Mouse (Mus musculus) liver (tissue): ENCODE measurements around the gene Ptchd3.

ENCODE experiments used
- DNase-seq: peaks from one replicate; pipeline ENCODE4 v3.0.0-alpha.2; 2020; ENCODE audit warnings: mixed read lengths

The Ptchd3 gene

DNA sequence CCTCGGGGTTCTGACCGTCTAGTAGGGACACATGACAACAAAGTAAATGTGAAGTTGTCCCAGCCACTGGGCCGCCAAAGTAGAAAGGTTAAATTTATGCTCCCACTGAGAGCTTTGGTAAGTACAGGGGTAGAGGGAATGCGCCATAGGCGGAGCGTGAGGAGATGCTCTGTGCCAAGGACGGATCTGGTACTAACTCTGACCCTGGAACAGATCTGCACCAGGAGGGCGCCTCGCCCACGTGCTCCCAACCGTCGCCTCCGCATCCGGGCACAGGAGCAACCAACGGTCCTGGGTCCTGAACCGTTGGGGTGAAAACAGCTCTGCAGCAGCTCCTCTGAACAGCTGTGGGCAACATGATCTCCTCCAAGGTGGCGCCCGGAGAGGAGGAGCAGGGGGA, at the start of gene Ptchd3:
Ptchd3 (plus strand) TSS at position 301 of the 400 bp plus-strand sequence.
- no peak for DNase-seq

DNA sequence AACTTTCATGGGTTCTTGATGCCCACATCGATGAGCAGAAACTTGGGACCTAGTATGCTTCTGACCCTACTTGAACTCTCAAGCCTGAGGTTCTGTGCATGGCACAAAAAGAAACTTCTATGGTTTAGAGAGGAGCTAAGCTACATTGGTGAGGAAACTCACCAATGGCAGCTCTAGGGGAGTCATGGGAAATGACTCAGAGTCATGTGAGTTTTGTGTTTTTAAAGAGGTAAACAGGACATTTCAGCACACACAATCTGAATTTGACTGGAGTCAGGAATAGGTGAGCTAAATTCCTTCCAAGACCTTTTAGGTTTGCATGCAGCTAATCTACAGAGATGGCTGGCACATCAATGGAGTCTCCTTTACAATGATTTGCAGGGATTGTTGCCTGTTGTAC, 48.2 kb upstream of the Ptchd3 start:
- no peak for DNase-seq

DNA sequence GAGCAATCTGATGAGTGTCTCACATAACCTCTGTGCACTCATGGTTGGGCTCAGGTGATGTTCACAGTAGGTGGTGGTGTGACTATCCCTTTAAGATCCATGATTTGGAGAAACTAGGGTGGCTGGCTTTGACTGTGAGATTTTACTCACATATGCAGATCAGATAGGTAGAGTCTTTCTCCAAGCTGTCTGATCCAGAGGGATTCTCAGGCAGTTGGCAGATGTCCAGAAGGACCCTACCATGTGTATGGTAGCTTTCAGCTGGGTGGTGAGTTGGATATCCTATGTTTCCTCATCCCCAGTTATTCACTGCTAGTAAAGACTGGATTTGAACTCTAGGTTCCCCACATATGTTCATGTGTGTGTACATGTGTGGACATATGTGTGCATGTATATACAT, 42.6 kb upstream of the Ptchd3 start:
- DNase-seq, result no peak

DNA sequence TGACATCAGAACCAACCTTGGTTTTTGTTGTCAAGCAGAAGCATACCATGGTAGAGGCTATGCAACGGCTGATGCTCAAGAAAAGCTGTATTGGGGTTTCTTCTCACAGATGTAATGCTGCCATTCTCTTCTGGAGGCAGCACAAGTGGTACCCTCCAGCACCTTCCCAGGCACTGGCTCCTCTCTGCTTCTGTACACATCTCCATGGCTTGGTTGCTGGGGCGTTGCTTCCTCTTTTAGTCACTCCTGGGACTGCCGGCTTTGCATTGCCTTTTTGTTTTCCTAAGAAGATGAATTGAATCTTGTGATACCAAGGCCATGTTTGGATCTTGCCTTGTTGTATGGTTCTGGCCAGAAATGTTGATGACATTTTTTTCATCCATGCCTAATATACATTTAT, 40.5 kb upstream of the Ptchd3 start:
- DNase-seq, result no peak

DNA sequence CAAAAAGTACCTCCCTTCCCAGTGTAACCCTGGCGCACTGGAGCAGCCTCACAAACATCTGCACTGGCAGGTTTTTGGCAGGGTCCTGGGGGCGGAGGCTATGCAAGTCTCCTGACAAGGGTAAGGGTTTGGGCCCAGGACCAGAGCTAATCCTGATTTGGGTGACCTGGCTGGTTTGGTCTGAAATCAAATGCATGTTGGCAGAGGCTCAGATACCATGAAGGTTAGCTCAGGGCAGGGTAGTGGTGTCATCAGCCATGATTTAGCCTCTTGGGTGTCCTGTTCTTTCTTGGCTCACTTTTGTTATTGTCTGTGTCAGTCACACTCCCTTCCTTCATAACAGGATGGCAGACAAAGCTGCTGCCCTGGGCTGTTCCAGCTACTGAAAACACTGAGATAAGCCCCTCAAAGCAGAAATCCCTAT, 39.4 kb upstream of the Ptchd3 start:
- DNase-seq, result no peak

DNA sequence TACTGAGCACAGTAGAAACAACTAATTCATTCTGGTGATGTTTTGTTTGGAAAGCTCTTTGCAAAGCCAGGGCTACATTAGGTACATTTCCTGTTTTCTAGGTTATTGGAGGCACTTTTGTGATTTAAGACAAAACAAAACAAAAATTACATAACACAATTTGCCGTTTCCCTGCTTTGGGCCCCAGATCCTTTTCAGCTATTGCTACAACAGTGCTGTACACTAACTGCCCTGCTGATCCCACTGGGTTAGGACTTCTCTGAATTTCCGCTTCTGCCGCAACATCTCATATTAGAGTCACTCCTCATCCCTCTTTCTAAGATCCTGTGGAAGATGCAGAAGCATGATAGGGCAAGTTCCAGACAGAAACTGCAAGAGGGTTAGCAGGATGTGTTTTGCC, 38.6 kb upstream of the Ptchd3 start:
- DNase-seq, result no peak

DNA sequence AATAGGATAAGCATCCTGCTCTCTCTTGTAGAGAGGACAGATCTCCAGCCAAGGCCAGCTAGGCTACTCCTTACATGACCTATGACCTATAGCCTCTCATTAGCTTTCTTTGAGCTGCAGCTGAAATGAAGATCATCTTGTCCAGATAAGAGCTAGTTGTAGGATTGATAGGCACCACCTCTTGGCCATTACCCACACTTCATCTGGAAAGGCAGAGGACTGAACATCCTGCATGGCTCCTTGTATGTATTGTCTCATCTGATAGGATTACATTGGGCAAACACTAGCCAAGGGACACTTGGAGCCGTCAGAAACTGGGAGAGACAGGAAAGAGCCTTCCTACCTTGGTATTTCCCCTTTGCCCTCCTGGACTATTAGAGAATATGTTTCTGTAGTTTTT, 38.1 kb upstream of the Ptchd3 start:
- no peak for DNase-seq

DNA sequence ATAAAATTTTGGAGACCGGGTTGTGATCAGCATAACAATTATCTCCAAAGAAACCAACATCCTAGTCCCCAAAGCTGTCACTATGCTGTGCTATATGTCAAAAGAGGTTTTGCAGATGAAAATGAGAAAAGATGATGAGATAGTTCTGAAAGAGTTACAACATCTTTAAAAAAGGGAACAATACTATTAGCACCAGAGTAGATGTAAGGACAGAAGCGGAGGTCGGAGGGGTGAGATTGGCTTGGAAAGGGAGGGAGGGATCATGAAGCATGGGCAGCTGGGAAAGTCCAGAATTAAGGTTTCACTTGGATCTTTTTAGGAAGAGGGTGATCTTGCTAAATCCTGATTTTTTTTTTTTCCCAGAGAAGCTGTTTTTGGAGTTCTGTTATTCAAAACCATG, 36.5 kb upstream of the Ptchd3 start:
- DNase-seq, result no peak

DNA sequence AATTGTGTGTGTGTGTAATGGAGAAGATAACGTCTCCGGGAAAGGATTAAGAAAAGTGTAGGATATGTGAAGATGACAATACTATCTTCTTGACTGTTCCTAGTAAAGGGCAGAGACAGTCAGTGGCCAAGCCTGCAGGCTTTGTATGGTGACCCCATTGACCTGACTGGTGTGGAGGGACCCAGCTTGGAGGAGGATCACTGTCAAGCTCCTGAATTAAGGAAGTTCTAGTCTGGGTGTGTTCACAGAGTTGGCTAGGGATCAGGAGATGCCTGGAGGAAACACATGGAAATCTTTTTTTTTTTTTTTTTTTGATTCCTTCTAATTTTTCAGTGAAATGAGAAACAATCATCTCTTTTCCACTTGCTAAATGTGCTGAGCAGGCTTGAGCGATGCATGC, 35.9 kb upstream of the Ptchd3 start:
- DNase-seq, result no peak

DNA sequence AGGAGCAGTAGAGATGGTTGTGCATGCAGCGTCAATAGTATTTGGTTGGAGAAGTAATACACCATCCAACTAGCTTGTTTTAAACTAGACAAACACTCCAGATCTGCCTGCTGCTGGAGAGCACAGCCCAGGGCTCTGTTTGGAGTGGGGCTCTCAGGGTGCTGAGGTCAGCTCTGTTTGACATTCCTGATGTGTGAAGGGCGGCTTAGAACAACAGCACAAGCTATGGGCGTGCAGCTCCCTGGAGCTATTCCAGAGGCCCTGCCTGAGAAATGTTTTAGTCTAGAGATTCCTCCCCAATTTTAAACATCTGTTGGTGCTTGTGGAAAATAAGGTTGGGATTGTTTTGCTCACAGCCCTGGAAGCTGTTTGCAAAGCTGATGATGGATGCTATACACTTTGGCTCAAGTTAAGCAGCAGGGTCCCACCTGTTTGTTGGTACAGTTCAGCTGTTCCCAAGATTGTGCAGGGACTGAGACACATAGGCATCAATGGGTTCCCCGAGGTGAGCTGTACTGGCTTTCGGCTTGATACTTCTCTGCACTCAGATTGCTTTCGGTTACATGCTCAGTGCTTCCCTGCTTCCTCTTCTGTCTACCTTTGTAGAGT, 35.4 kb upstream of the Ptchd3 start:
- DNase-seq, result peak; percentile 23

DNA sequence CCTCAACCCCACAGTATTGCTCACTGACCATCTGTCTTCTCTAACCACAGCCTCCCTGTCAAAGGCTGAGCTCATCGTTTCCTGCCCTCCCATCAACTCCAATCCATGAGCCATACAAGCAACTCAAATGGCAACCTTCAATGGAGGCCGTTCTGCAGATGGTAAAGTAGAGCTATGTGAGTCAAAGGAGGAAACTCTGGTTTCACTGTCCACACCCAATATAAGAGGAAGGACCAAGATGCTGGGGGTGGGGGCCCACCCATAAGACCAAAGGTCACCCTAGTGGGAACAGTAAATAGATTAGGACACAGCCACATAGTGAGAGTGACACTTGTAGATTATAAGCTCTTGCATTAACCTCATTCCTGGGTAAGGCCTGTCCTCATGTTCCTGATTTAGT, 34.1 kb upstream of the Ptchd3 start:
- no peak for DNase-seq

DNA sequence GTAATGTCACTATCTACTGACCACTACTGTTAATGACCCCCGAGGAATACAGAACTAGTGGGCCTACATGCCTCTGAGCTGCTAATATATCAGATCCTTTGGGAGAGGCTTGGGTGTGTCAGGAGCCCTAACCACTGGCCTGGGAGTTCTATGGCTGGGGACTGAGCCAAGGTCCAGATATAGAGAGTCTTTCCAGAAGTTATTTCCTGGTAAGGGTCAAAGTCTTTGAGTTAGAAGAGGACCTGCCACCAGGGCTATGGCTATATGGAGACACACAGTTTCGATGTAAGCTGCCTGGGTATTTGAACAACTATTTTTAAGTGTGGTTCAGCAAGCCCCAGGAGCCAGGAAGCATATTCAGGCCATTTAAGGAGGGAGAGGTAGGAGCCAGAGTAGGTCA, 31.5 kb upstream of the Ptchd3 start:
- no peak for DNase-seq

DNA sequence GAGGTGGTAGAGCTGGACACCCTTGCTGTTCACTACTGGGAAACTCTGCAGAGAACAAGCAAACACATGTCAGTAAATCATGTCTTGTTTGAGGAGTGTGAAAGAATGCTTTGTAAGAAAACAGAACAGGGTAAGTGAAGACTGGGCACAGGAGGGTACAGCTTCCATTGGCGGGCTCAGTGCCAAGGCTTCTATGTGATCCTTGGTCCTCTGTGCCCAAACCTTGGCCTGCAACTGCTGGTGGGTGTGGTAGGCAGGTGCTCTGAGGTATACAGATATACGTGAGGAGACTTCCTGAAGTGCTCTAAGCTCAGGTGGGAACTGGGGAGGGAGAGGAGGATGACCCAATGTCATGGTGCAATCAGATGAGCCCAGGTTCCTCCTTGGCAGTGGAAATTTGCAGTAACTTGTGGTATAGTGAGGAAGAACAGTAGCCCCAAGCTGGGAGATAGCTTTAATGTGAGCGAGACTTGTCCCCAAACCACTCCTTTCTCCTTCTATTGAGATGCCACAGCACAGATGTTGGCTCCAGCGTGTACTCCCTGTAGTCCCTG, 30.2 kb upstream of the Ptchd3 start:
- no peak for DNase-seq

DNA sequence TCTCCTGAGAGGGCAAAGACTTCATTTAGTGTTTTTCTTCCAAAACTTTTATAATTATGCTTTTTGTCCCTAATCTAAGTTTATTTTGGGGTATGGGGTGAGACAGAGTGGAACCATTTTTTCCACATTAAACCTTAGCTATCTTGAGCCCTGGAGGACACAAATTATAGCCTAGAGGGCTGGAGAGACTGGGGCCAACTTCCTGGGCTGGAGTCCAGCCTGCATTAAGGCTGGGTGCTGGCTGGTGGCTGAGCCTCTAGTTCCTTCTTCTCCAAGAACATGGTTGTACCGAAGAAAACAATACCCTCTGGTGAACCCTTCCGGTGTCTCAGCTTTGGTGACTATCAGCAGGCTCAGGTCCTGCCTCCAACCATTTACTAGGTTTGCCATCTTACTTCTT, 27.3 kb upstream of the Ptchd3 start:
- no peak for DNase-seq

DNA sequence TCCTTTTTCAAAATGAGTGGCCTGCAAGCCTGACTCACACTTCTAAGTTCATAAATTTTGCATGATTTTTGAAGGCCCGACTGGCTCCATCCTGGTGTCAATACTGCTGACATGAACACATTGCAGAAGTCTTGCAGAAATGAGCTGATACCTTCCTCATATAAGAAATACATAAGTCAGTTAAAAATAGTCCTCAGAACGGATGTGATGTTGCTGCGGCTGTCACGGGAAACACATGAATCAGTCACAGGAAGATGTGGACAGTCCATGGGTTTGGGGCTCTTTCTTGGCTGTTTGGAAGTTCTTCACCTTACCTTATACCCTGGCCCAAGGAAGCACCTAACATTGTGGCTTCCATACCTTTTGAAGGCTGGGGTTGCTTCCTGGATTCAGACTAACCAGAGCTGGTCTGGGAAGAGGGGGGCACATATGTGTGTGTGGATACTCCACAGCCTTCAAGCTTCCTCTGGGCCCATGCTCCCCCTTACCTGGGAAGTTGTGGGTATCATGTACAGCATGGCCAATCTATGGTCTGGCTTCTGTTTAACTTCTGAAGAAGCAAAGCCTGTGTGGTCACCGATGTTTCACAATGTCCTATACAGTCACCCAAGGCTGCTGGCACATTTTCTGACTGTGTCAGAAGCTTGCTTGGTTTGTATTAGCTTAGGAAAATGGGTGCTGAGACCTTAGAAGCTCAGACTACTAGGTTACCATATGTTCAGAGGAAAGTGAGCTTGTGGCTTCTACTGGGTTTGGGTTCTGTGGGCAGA, 25.6 kb upstream of the Ptchd3 start:
- no peak for DNase-seq

DNA sequence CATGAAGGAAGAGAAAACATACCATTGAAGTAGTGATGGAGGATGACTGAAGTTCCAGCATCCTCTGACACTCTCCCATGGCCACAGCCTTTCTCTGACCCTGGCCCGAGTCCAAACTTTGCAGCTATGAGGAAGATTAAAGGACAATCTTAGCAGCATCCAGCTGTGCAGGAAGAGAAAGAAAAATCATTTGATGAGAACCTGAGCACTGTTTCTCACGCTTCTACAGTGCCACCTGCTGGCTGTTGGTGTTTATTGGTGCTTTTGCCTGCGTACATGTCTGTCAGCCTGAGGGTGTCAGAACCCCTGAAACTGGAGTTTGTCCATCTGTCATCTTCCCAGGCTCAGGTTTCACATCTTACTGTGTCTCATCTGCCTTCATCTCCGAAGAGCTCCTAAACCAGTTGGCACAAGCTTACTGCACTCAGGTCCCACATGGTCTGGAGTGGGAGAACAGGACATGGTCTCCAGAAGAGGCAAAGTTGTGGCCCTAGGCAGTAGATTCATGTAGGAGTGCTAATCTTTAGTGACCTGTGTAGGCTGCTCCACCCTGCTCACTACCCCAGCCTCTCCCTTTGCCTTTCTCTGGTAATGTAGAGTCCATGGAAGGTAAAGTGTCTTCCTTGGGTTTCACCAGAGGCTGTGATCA, 21.7 kb upstream of the Ptchd3 start:
- peak; percentile 72 for DNase-seq

DNA sequence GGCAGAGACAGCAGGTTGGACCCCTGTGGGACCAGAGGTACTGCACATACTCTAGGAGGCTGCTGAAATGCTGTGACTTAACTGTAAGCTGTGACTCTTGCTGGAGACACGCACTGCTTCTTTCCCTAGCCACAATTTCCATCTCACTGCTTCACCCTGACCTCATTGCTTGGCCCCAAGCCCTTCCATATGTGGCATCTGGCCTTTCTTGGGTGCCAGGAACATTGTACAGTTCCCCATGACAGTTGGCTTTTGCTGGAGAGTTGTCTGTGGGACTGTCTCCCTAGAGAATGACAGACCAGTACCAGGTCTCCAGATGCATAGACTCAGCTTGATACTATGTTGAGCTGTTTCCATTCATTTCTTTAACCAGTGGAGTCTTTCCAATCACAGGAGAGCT, 21.2 kb upstream of the Ptchd3 start:
- DNase-seq, result no peak

DNA sequence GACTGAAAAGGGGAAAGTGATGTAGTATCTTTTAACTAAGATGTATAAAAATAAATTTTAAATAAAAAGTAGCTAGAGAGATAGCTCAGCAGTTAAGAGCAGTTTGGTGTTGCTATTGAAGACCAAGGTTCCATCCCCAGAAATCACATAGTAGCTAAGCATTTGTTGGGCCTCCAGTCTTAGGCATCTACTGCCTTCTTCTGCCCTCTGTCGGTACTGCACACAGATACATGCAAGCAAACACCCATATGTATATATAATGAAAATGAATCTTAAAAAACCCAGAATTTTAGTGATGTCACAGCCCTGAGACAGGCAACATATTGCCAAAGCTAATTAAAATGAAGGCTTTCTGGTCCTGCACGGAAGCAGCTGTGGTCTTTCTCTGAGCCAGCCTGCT, 15.9 kb downstream of the Ptchd3 start:
- no peak for DNase-seq

DNA sequence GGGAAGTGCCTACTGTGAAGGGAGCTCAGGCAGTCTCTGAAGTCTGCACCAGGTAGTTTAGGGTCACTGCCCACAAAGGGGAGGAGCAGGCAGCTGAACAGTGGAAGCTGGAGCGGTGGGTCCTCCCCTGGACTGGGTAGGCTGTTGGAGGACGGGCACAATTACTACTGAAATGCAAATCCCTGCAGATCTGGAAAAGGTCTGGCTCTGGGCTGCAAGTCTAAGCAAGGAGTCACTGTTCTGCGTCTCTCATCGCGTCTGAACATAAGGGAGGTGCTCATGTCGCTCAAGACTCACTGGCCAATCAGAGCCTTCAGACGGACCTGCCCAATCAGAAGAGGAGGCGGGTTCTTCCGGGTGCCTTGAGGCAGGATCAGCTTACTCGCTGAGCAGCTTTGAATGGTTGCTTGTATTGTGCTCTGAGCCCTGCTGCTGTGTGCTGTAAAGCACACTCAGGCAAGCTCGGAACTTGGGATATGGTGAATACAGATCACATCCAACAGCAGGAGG, 17.8 kb downstream of the Ptchd3 start:
- peak; percentile 73 for DNase-seq
